ENCODE assay signal across 9 mouse cellular contexts in the genomic region with DNA sequence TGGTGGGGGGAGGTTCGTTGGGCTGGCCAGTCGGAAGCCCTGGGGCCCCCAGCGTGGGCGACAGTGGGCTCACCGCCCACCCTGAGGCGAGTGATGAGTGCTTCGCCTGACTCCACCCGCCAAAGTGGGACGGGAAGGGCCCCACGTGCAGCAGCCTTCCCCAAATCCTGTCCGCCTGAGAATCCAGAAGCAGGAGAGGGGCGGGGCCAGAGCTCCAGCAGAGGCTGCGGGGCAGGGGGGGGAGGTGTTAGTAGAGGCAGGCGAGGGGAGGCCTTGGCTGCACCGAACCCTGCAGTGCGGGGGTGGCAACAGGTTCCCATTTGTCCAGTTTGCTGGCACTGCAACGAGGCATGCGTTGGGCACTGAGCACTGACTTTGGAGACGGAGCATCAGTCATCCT. TPM values are rescaled to one million over a fixed set of nuclear protein-coding genes. Genes with fewer than 3 reads are reported as not detected.
A peak's percentile ranks its signal among the peaks of the same experiment; 100 is the strongest.
DNase-seq lines count a peak whose midpoint lies in the region; ATAC-seq and TF ChIP-seq lines count a peak whose summit lies in the region.
"Had no signal": no experiment of that assay in that cellular context is flagged by ENCODE, and none has a peak within 500 bp of the region (broad histone marks: within the 10 kb centered on the region; RNA-seq: fewer than 3 reads in every experiment).

No protein-coding gene starts in this region.

- in situ Hi-C loops in ES-E14 (cut with MboI; ENCODE audit: low sequenced_read_pairs in 2 of 2, unreplicated experiment in 2 of 2) = no loop called here

- H3K4me1 ChIP-seq in heart, embryonic 11.5 days (ENCODE audit: control insufficient read depth, insufficient read depth, low read length) = no peaks in the 10 kb centered on the region; the same call in 1 of the 2 replicates
- peaks cover 0 to 15% of the 10 kb centered on the region in 2 experiments; a peak in 2 of 4 replicates for H3K4me1 ChIP-seq in ES-E14 (ENCODE audit: control insufficient read depth in 2 of 2, insufficient read depth in 2 of 2, low read length in 2 of 2, poor library complexity in 1 of 2)
- H3K4me1 ChIP-seq in forebrain, embryonic 16.5 days (replicated peaks; ENCODE audit: control insufficient read depth, insufficient read depth, low read length) = no peaks in the 10 kb centered on the region
- no peaks in the 10 kb centered on the region; a peak in 1 of 4 replicates for H3K4me1 ChIP-seq in liver, embryonic 14.5 days (replicated peaks; ENCODE audit: control insufficient read depth in 2 of 2, insufficient read depth in 2 of 2, low read length in 1 of 2)

- H3K27ac ChIP-seq in heart, embryonic 11.5 days (ENCODE audit: low read depth, low read length) = no peak overlapping the region
- H3K27ac ChIP-seq in ES-E14 (ENCODE audit: insufficient read depth, low read depth, low read length, poor library complexity, severe bottlenecking) = no peak overlapping the region
- no peak overlapping the region for H3K27ac ChIP-seq in forebrain, embryonic 16.5 days (ENCODE audit: low read length)
- H3K27ac ChIP-seq in liver, embryonic 14.5 days = no peak overlapping the region

- H3K36me3 ChIP-seq in heart, embryonic 11.5 days (ENCODE audit: control insufficient read depth, insufficient read depth, low read length) = no peaks in the 10 kb centered on the region
- peaks cover 16% of the 10 kb centered on the region for H3K36me3 ChIP-seq in ES-E14 (ENCODE audit: control insufficient read depth, insufficient read depth, low read length, poor library complexity, severe bottlenecking)
- no peaks in the 10 kb centered on the region for H3K36me3 ChIP-seq in forebrain, embryonic 16.5 days (ENCODE audit: control insufficient read depth, insufficient read depth)
- no peaks in the 10 kb centered on the region for H3K36me3 ChIP-seq in liver, embryonic 14.5 days (replicated peaks; ENCODE audit: control insufficient read depth, insufficient read depth, low read depth)

- no peak for DNase-seq in heart, adult 8-10 months (ENCODE audit: low spot score)
- no peak for DNase-seq in ES-E14 (ENCODE audit: low read depth, low spot score)
- DNase-seq in liver, embryonic 14.5 days (ENCODE audit: low read depth in 3 of 3, low spot score in 3 of 3) = no peak
- no peak for DNase-seq in ovary, postnatal 36 days (ENCODE audit: low spot score)
- DNase-seq in layer of hippocampus, postnatal 10 days (ENCODE audit: low spot score in 2 of 2) = no peak
- DNase-seq in lung, postnatal 10 days = no peak

- no peak overlapping the region for H3K9ac ChIP-seq in heart, embryonic 11.5 days (ENCODE audit: low read depth, low read length)
- H3K9ac ChIP-seq in ES-E14 (ENCODE audit: insufficient read depth, low read depth, low read length, poor library complexity, severe bottlenecking) = peak overlapping the region; percentile 53; the same call in 1 of the 2 replicates
- H3K9ac ChIP-seq in forebrain, embryonic 16.5 days (replicated peaks; ENCODE audit: low read depth, low read length) = no peak overlapping the region
- no peak overlapping the region for H3K9ac ChIP-seq in liver, embryonic 14.5 days (replicated peaks)

- TF ChIP-seq EP300 in liver, embryonic 14.5 days (IDR thresholded peaks at IDR 0.05; ENCODE audit: low read depth) = no peak

- peaks cover 73% of the 10 kb centered on the region for H3K27me3 ChIP-seq in heart, embryonic 11.5 days (ENCODE audit: control insufficient read depth, insufficient read depth, low read length)
- H3K27me3 ChIP-seq in forebrain, embryonic 16.5 days (replicated peaks; ENCODE audit: control insufficient read depth, insufficient read depth, low read length) = peaks cover 36% of the 10 kb centered on the region
- H3K27me3 ChIP-seq in liver, embryonic 14.5 days (ENCODE audit: control insufficient read depth, insufficient read depth, low read length) = peaks cover 62% of the 10 kb centered on the region
- H3K27me3 ChIP-seq: CH12.LX had no signal

- H3K9me3 ChIP-seq in heart, embryonic 11.5 days (replicated peaks; ENCODE audit: control insufficient read depth, low read length) = no peaks in the 10 kb centered on the region
- H3K9me3 ChIP-seq in ES-E14 (ENCODE audit: control insufficient read depth, insufficient read depth, low read depth, low read length) = no peaks in the 10 kb centered on the region
- H3K9me3 ChIP-seq in forebrain, embryonic 16.5 days (ENCODE audit: control insufficient read depth, low read length) = no peaks in the 10 kb centered on the region
- H3K9me3 ChIP-seq in liver, embryonic 14.5 days (ENCODE audit: control insufficient read depth, low read length) = no peaks in the 10 kb centered on the region

- 11% methylated on average over 19 of the region's 19 CpGs for WGBS in heart, embryonic 11.5 days (ENCODE audit: insufficient replicate concordance)
- WGBS in forebrain, embryonic 16.5 days = 29% methylated on average over 13 of the region's 19 CpGs
- WGBS in liver, embryonic 14.5 days (ENCODE audit: insufficient replicate concordance) = 4% methylated on average over 19 of the region's 19 CpGs

- peak overlapping the region; percentile 60 for H3K4me2 ChIP-seq in heart, embryonic 11.5 days
- H3K4me2 ChIP-seq in forebrain, embryonic 16.5 days (ENCODE audit: low read length) = peak overlapping the region; percentile 53
- peak overlapping the region; percentile 32 for H3K4me2 ChIP-seq in liver, embryonic 14.5 days (ENCODE audit: low read depth)

- ATAC-seq in heart, embryonic 11.5 days (replicated peaks; ENCODE audit: insufficient number of reproducible peaks, low FRiP score, low TSS enrichment) = no peak
- ATAC-seq in forebrain, embryonic 16.5 days = no peak
- no peak for ATAC-seq in liver, embryonic 14.5 days (ENCODE audit: insufficient read depth)

- peak overlapping the region; percentile 25 for H3K4me3 ChIP-seq in heart, embryonic 11.5 days (ENCODE audit: low read depth, low read length)
- peak overlapping the region in 1 of 2 experiments; percentile 46; a peak in 3 of 4 replicates for H3K4me3 ChIP-seq in ES-E14 (ENCODE audit: insufficient read depth in 1 of 2, low read depth in 1 of 2, low read length in 2 of 2, poor library complexity in 1 of 2, severe bottlenecking in 1 of 2)
- H3K4me3 ChIP-seq in forebrain, embryonic 16.5 days (replicated peaks; ENCODE audit: low read length) = peak overlapping the region; percentile 37
- no peak overlapping the region for H3K4me3 ChIP-seq in liver, embryonic 14.5 days (ENCODE audit: insufficient read depth in 1 of 2, low read depth in 2 of 2, low read length in 2 of 2)

- no peak for TF ChIP-seq CTCF in liver, embryonic 14.5 days (IDR thresholded peaks at IDR 0.05; ENCODE audit: low read depth)

TF ChIP-seq in ES-E14, 5 proteins besides CTCF, POLR2A, EP300 and RAD21:
- TF ChIP-seq CHD2 (IDR thresholded peaks at IDR 0.05; ENCODE audit: low read depth, low read length) (no peak), HCFC1 (IDR thresholded peaks at IDR 0.05; ENCODE audit: borderline replicate concordance, insufficient read depth, low read length) (no peak), MAFK (IDR thresholded peaks at IDR 0.05; ENCODE audit: insufficient read depth, low read depth, low read length) (no peak), ZC3H11A (IDR thresholded peaks at IDR 0.05; ENCODE audit: borderline replicate concordance, low read depth, low read length) (no peak), ZNF384 (IDR thresholded peaks at IDR 0.05; ENCODE audit: low read depth, low read length) (no peak)

RNA-seq across cellular contexts. Expression of a gene that starts 1.8 kb away (rescaled TPM):
- 2.8 and 5.4 TPM in 2 replicates for polyA plus RNA-seq in heart, embryonic 11.5 days (2014; fragmentation: Nextera tagmentation; extraction: Ambion mirVana)
- total RNA-seq in heart, adult 8-10 months (2022) = under 1 TPM in 1 of 4 experiments, not detected in 3; 0.19 TPM
- 124 and 197 TPM in 2 replicates for total RNA-seq in ES-E14 (2012; rRNA removed)
- 0.26 and 0.37 TPM in 2 replicates for polyA plus RNA-seq in forebrain, embryonic 16.5 days (2015; fragmentation: Nextera tagmentation; extraction: Ambion mirVana)
- polyA plus RNA-seq in liver, embryonic 14.5 days (2012; rRNA removed) = 23.0 and 24.7 TPM in 2 replicates
- 8.1 and 9.3 TPM in 2 replicates for polyA plus RNA-seq in liver, embryonic 14.5 days (2014; fragmentation: Nextera tagmentation; extraction: Ambion mirVana)
- under 1 TPM; 0.80 to 0.83 TPM for total RNA-seq in layer of hippocampus, postnatal 10 days (2021)

RNA-seq across cellular contexts. Expression of a gene that starts 22.5 kb away (rescaled TPM):
- 11.1 and 12.2 TPM in 2 replicates for polyA plus RNA-seq in heart, embryonic 11.5 days (2014; fragmentation: Nextera tagmentation; extraction: Ambion mirVana)
- total RNA-seq in heart, adult 8-10 months (2022) = 1 to 10 TPM; 5.2 to 9.5 (median 8.1) TPM
- 2.0 and 4.9 TPM in 2 replicates for total RNA-seq in ES-E14 (2012; rRNA removed)
- 105 and 143 TPM in 2 replicates for polyA plus RNA-seq in forebrain, embryonic 16.5 days (2015; fragmentation: Nextera tagmentation; extraction: Ambion mirVana)
- 0.89 and 0.93 TPM in 2 replicates for polyA plus RNA-seq in liver, embryonic 14.5 days (2012; rRNA removed)
- 0.96 TPM in 2 replicates for polyA plus RNA-seq in liver, embryonic 14.5 days (2014; fragmentation: Nextera tagmentation; extraction: Ambion mirVana)
- 100 to 1,000 TPM; 126 to 138 TPM for total RNA-seq in layer of hippocampus, postnatal 10 days (2021)
- total RNA-seq: CH12.LX had no signal

RNA-seq across cellular contexts. Expression of a gene that starts 35.5 kb away (rescaled TPM):
- polyA plus RNA-seq in heart, embryonic 11.5 days (2014; fragmentation: Nextera tagmentation; extraction: Ambion mirVana) = 6.9 and 8.2 TPM in 2 replicates
- total RNA-seq in heart, adult 8-10 months (2022) = 100 to 1,000 TPM; 157 to 195 (median 180) TPM
- 83.4 and 133 TPM in 2 replicates for total RNA-seq in ES-E14 (2012; rRNA removed)
- polyA plus RNA-seq in forebrain, embryonic 16.5 days (2015; fragmentation: Nextera tagmentation; extraction: Ambion mirVana) = 6.4 and 7.5 TPM in 2 replicates
- polyA plus RNA-seq in liver, embryonic 14.5 days (2012; rRNA removed) = 1.7 and 2.0 TPM in 2 replicates
- polyA plus RNA-seq in liver, embryonic 14.5 days (2014; fragmentation: Nextera tagmentation; extraction: Ambion mirVana) = 0.29 and 0.34 TPM in 2 replicates
- 10 to 100 TPM; 77.3 to 81.8 TPM for total RNA-seq in layer of hippocampus, postnatal 10 days (2021)

Comparison
In these comparisons a context has a peak if more than half of its experiments do, and no peak if none do; other contexts are left out.
1. H3K4me3 ChIP-seq: peak in heart, embryonic 11.5 days (single experiment) and forebrain, embryonic 16.5 days (single experiment); none in liver, embryonic 14.5 days (0 of 2).
2. RNA of a gene that starts 1.8 kb away (total RNA-seq): 124 to 197 TPM in ES-E14; 0.80 to 0.83 TPM in layer of hippocampus, postnatal 10 days and 0.19 TPM in heart, adult 8-10 months; every median in the first group is over 10 times any median in the second.
3. RNA of a gene that starts 22.5 kb away (total RNA-seq): 126 to 138 TPM in layer of hippocampus, postnatal 10 days; 5.2 to 9.5 TPM in heart, adult 8-10 months and 2.0 to 4.9 TPM in ES-E14; every median in the first group is over 10 times any median in the second.
4. Peak in every context shown above with its lines, with median percentiles within 50 percentile points of each other: H3K4me2 ChIP-seq.